Mouse (Mus musculus): Measurements from ENCODE around the gene Timm44.

Timm44 gene

GRCm38 (mm10) chr8:4237814-4238433, 37.8 kb downstream of the Timm44 start:
- no peak for DNase-seq (ENCODE audit: low spot score)

GRCm38 (mm10) chr8:4230612-4231351, 44.9 kb downstream of the Timm44 start:
- DNase-seq (ENCODE audit: low spot score): no peak

- DNase-seq (ENCODE audit: low spot score): no peak
Observed at GRCm38 (mm10) chr8:4229784-4230183, 45.9 kb downstream of the Timm44 start.

DNA sequence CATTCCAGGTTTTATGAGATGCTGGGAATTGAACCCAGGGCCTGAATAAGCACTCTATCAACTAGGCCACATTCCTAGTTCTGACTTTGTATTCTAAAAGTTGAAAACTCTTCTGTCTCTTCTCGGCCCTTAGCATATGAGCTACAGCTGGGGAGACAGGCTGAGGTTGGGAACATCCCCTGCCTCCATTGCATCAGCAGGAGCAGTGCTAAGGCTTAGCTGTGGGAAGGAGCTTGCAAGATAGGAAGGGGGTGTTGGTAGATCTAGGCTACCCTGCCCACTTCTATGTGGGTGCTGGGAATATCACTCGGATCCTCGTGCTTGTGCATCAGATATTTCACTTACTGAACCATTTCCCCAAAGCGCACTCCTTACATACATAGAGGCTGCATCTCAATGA, 47.8 kb downstream of the Timm44 start:
- DNase-seq (ENCODE audit: low spot score): no peak

DNA sequence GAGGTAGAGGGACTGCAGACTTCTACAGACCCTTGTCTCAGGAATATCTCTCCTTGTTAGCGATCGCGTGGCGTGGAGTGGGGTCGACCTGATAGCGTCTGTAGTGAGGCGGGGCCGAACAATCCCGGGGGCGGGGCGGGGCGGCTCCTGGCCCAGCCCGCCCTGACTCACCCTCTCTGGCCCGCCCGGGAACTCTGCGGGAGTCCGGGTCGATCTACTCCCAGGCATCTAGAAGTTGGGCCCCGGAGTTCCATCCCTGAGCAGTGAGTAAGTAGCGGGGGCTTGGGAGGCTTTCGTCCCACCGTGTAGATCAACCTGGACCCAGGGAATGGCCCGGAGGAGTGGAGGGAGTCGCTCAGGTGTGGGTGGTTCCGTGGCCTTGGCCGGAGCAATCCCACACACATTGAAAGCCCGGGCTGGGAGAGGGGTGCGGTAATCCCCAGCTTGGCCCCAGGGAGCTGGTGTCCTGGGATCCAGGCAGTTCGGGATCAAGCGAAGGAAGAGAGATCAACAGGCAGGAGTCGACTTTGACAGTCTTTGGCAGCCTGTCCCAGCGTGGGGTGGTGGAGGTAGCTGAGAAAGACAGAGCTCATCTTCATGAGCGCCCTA, 48.9 kb downstream of the Timm44 start, which contains the start of gene Lrrc8e:
Lrrc8e (plus strand) TSS at position 89 of the 609 bp plus-strand sequence.
- no peak for DNase-seq (ENCODE audit: low spot score)

- no peak for DNase-seq (ENCODE audit: low spot score)
Observed at GRCm38 (mm10) chr8:4226323-4226722, 49.4 kb downstream of the Timm44 start.

DNA sequence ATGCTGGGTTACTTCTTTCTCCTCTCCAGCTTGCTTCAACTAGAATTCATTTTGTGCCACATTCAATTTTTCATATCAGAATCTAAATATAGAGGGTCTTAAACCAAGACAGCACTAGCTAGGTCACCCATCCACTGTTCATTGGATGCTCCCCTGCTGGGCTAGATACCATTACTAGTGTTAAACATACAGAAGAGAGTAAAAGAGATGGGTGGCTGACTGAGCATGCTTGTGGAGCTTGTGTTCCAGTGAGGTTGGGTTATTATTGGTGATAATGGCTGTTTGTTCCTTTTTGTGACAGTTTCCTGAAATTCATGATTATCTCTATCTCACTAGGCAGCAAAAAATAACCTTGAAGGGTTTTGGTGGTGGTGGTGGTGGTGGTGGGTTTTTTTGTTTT, 53.7 kb downstream of the Timm44 start:
- no peak for DNase-seq (ENCODE audit: low spot score)

DNA sequence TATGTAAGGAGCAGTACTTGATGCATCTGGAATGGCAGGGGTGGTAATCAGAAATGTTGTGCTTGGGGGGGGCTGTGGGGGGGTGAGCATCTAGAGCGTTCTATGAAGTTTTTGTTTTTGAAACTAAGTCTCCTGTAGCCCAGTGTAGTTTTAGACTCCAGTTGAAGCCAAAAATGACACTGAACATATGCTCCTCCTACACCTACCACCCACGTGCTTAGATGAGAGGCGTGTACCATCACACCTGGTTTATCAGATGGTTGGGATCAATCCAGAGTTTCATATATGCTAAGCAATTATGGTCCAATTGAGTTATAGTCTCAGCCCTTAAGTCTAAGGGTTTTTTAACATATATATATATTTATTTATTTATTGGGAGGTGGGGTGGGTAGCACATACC, 56.1 kb downstream of the Timm44 start:
- no peak for DNase-seq (ENCODE audit: low spot score)

- no peak for DNase-seq (ENCODE audit: low spot score)
Observed at GRCm38 (mm10) chr8:4216791-4217621, 58.7 kb downstream of the Timm44 start, which contains the start of gene Prr36. Prr36 (minus strand) TSS chr8:4217459.

DNA sequence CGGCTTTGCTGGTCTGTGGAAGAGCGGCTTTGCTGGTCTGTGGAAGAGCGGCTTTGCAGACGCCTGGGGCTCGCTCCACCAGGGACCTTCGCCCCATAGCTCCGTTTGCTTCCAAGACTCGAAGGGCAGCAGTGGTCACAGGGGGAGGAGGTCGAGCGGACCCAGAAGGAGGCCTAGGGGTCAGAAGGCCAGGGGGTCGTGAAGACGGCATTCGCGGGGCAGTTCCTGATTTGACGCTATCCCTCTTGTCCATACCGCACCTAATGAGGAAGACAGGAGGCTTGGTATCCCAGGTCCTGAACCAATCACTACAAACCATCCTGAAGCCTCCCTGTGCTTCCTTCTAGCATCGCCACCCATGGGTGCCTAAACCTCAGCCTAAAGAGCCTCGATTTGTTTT, 59.4 kb downstream of the Timm44 start:
- DNase-seq (ENCODE audit: low spot score): no peak

DNA sequence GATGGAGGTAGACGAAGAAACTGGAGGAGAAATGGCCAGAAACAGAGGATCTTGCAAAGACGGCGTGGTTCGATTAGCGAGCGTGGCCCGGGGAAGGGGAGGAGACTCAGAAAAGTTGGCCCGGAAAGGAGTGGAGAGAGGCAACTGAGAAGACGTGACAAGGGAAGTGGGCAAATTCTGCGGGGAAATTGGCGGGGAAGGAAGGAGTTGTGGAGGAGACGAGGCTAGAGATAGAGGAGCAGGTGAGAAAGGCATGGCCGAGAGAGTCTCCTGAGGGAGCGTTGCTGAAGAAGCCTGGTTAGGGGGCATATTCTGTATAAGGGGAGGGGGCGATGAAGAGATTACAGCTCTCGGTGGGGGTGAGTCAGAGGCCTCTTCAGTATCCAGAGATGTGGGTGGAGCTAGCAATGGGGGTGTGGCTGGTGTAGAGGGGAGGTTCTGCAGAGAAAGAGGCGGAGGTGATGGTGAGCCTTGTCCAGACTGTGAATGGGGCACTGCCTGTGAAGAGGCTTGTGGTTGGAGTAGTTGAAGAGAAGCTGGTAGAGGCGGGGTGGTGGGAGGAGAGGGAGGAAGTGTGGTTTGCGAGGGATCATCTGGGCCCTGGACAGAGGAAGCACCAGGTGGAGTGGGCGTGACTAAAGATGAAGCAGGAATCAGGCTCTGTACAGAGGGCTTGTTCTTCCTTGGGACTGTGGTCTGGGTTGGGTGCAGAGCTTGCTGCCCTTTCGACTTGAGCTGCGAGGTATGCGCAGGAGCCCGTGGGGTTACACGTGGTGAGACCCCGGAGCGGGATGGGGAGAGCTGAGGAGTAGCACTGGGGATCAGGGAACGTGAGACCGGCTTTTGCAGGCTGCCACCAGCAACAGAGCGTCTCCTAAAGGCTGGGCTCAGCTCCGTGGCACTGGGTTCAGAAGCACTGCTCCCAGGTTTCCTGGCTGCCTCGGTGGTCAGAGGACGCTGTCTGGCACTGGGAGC, 61.4 kb downstream of the Timm44 start:
- no peak for DNase-seq (ENCODE audit: low spot score)

DNA sequence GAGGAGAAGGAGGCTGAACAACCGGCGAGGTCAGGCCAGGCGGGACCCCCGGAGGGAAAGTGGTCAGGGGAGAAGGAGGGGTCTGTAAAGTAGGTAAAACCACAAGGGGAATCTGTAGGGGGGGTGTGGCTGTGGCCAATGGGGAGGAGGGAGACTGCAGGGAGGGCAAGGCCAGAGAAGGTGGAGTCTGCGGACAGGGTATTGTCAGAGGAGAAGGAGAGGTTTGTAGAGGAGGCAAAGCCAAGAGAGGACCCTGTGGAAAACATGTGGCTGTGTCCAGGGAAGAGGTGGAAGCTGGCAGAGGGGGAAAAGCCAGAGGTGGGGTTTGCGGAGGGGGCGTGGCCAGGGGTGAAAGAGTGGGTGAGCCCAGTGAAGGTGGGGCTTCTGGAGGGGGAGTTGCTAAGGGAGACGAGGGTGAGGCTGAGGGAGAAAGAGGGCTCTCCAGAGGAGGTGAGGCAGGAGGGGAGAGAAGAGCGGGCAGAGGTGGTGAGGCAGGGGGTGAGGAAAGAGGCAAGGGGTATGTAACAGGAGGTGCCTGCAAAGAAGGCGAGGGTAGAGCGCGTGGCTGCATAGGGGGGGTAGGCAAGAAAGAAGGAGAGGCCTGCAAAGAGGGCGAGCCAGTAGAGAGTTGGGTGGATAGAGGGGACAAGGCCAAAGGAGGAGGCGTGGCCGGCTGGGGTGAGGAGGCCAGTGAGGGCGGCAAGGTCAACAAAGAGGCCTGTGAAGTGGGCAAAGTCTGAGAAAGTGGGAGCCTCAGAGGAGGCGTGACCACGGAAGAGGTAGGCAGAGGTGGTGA, 62.3 kb downstream of the Timm44 start:
- DNase-seq (ENCODE audit: low spot score): peak; percentile 59

GRCm38 (mm10) chr8:4212809-4213209, 62.9 kb downstream of the Timm44 start:
- no peak for DNase-seq (ENCODE audit: low spot score)

DNA sequence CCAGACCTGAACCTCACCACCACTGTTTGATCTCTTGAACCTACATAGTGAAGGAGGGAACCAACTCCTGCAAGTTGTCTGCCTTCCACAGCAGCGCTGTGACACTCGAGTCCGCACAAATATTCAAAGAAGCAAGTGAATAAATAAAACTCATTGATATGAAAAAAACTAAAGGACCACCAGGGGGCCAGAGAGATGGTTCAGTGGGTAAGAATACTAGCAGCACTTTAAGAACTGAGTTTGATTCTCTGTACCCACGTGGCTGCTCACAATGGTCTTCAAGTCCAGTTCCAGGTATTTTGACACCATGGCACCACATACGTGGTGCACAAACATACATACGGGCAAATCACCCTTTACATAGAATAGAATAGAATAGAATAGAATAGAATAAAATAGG, 64.6 kb downstream of the Timm44 start:
- DNase-seq (ENCODE audit: low spot score): no peak

Measured in ovary, postnatal 14 days (tissue).